Mouse (Mus musculus): ENCODE results near the gene Styx. TPM values are rescaled to one million over a fixed set of nuclear protein-coding genes. Genes with fewer than 3 reads are reported as not detected.

The Styx gene
- polyA plus RNA-seq, 1 experiment from 2014 or later = 68.5 TPM

- no peaks in the 10 kb centered on the region for H3K9me3 ChIP-seq
- ATAC-seq (ENCODE audit: insufficient number of reproducible peaks, insufficient read depth, low FRiP score, low TSS enrichment, low read depth) = no peak
- H3K27me3 ChIP-seq = no peaks in the 10 kb centered on the region
- H3K4me1 ChIP-seq (replicated peaks) = peaks cover 16% of the 10 kb centered on the region
- H3K36me3 ChIP-seq = no peaks in the 10 kb centered on the region
- WGBS = 71% methylated on average over 3 of the region's 3 CpGs
- H3K4me3 ChIP-seq (replicated peaks) = peak overlapping the region; percentile 85; the same call in 1 of the 2 replicates
- no peak overlapping the region for H3K9ac ChIP-seq (replicated peaks)
- no peak overlapping the region for H3K27ac ChIP-seq
- peak overlapping the region; percentile 76; the same call in 1 of the 2 replicates for H3K4me2 ChIP-seq
These were observed 31.7 kb upstream of the Styx start for GRCm38 (mm10) chr14:45319237-45319610.

- 81% methylated on average over 4 of the region's 4 CpGs for WGBS
- H3K9me3 ChIP-seq = no peaks in the 10 kb centered on the region
These were observed 30.8 kb upstream of the Styx start for GRCm38 (mm10) chr14:45320111-45320510.

GRCm38 (mm10) chr14:45321067-45321466 lies 29.8 kb upstream of the Styx start:
- WGBS = 87% methylated on average over 3 of the region's 3 CpGs
- Histone ChIP-seq H3K36me3 (no peaks in the 10 kb centered on the region), H3K4me1 (replicated peaks) (peaks cover 9% of the 10 kb centered on the region), H3K27me3 (no peaks in the 10 kb centered on the region), H3K4me3 (replicated peaks) (no peak overlapping the region), H3K9ac (replicated peaks) (no peak overlapping the region), H3K4me2 (no peak overlapping the region), H3K27ac (no peak overlapping the region), H3K9me3 (no peaks in the 10 kb centered on the region)
- no peak for ATAC-seq (ENCODE audit: insufficient number of reproducible peaks, insufficient read depth, low FRiP score, low TSS enrichment, low read depth)

More at GRCm38 (mm10) chr14:45320111-45320510, 30.8 kb upstream of the Styx start:
- H3K4me3 ChIP-seq (replicated peaks) = no peak overlapping the region
- H3K36me3 ChIP-seq = no peaks in the 10 kb centered on the region
- H3K27ac ChIP-seq = no peak overlapping the region
- peaks cover 11% of the 10 kb centered on the region for H3K4me1 ChIP-seq (replicated peaks)
- no peak overlapping the region for H3K9ac ChIP-seq (replicated peaks)
- no peak overlapping the region for H3K4me2 ChIP-seq
- H3K27me3 ChIP-seq = no peaks in the 10 kb centered on the region
- no peak for ATAC-seq (ENCODE audit: insufficient number of reproducible peaks, insufficient read depth, low FRiP score, low TSS enrichment, low read depth)

- Histone ChIP-seq H3K4me3 (replicated peaks) (no peak overlapping the region), H3K36me3 (no peaks in the 10 kb centered on the region), H3K9me3 (no peaks in the 10 kb centered on the region), H3K4me2 (no peak overlapping the region), H3K9ac (replicated peaks) (no peak overlapping the region), H3K4me1 (replicated peaks) (peaks cover 9% of the 10 kb centered on the region), H3K27me3 (no peaks in the 10 kb centered on the region), H3K27ac (no peak overlapping the region)
- 81% methylated on average over 5 of the region's 5 CpGs for WGBS
- no peak for ATAC-seq (ENCODE audit: insufficient number of reproducible peaks, insufficient read depth, low FRiP score, low TSS enrichment, low read depth)
These were observed 29.3 kb upstream of the Styx start for GRCm38 (mm10) chr14:45321622-45322021.

- H3K9me3 ChIP-seq = no peaks in the 10 kb centered on the region
- no peak overlapping the region for H3K9ac ChIP-seq (replicated peaks)
- WGBS = 85% methylated on average over 2 of the region's 2 CpGs
- H3K4me3 ChIP-seq (replicated peaks) = no peak overlapping the region
- no peak for ATAC-seq (ENCODE audit: insufficient number of reproducible peaks, insufficient read depth, low FRiP score, low TSS enrichment, low read depth)
- peaks cover 3% of the 10 kb centered on the region for H3K4me1 ChIP-seq (replicated peaks)
- no peaks in the 10 kb centered on the region for H3K27me3 ChIP-seq
- no peak overlapping the region for H3K27ac ChIP-seq
- H3K4me2 ChIP-seq = no peak overlapping the region
- H3K36me3 ChIP-seq = no peaks in the 10 kb centered on the region
These were observed 28.4 kb upstream of the Styx start for GRCm38 (mm10) chr14:45322450-45322849.

GRCm38 (mm10) chr14:45323320-45323719 lies 27.6 kb upstream of the Styx start:
- H3K9ac ChIP-seq (replicated peaks) = no peak overlapping the region
- no peak overlapping the region for H3K4me3 ChIP-seq (replicated peaks)
- ATAC-seq (ENCODE audit: insufficient number of reproducible peaks, insufficient read depth, low FRiP score, low TSS enrichment, low read depth) = no peak
- no peak overlapping the region for H3K4me2 ChIP-seq
- WGBS = 85% methylated on average over 3 of the region's 3 CpGs
- no peaks in the 10 kb centered on the region for H3K27me3 ChIP-seq
- H3K4me1 ChIP-seq (replicated peaks) = no peaks in the 10 kb centered on the region
- no peaks in the 10 kb centered on the region for H3K9me3 ChIP-seq
- no peaks in the 10 kb centered on the region for H3K36me3 ChIP-seq
- no peak overlapping the region for H3K27ac ChIP-seq

- H3K27ac ChIP-seq = no peak overlapping the region
- no peaks in the 10 kb centered on the region for H3K36me3 ChIP-seq
- H3K4me2 ChIP-seq = no peak overlapping the region
- H3K27me3 ChIP-seq = no peaks in the 10 kb centered on the region
- H3K4me1 ChIP-seq (replicated peaks) = no peaks in the 10 kb centered on the region
- no peak overlapping the region for H3K4me3 ChIP-seq (replicated peaks)
- no peaks in the 10 kb centered on the region for H3K9me3 ChIP-seq
- H3K9ac ChIP-seq (replicated peaks) = no peak overlapping the region
- no peak for ATAC-seq (ENCODE audit: insufficient number of reproducible peaks, insufficient read depth, low FRiP score, low TSS enrichment, low read depth)
These were observed 25.4 kb upstream of the Styx start for GRCm38 (mm10) chr14:45325471-45325870.

GRCm38 (mm10) chr14:45328072-45328713 lies 22.7 kb upstream of the Styx start:
- H3K4me3 ChIP-seq (replicated peaks) = no peak overlapping the region
- 88% methylated on average over 4 of the region's 4 CpGs for WGBS
- no peaks in the 10 kb centered on the region for H3K9me3 ChIP-seq

GRCm38 (mm10) chr14:45329018-45329588 lies 21.8 kb upstream of the Styx start:
- Histone ChIP-seq H3K9ac (replicated peaks) (no peak overlapping the region), H3K4me3 (replicated peaks) (peak overlapping the region; percentile 94), H3K27ac (no peak overlapping the region), H3K9me3 (no peaks in the 10 kb centered on the region), H3K27me3 (no peaks in the 10 kb centered on the region), H3K4me1 (replicated peaks) (peaks cover 8% of the 10 kb centered on the region), H3K36me3 (peaks cover 28% of the 10 kb centered on the region), H3K4me2 (peak overlapping the region; percentile 50)
- peak; percentile 34; the same call in 1 of the 2 replicates for ATAC-seq (ENCODE audit: insufficient number of reproducible peaks, insufficient read depth, low FRiP score, low TSS enrichment, low read depth)
- WGBS = 17% methylated on average over 8 of the region's 8 CpGs

More at GRCm38 (mm10) chr14:45328072-45328713, 22.7 kb upstream of the Styx start:
- H3K27ac ChIP-seq = no peak overlapping the region
- peaks cover 8% of the 10 kb centered on the region for H3K4me1 ChIP-seq (replicated peaks)
- ATAC-seq (ENCODE audit: insufficient number of reproducible peaks, insufficient read depth, low FRiP score, low TSS enrichment, low read depth) = no peak
- H3K36me3 ChIP-seq = peaks cover 22% of the 10 kb centered on the region
- H3K27me3 ChIP-seq = no peaks in the 10 kb centered on the region
- no peak overlapping the region for H3K9ac ChIP-seq (replicated peaks)
- no peak overlapping the region for H3K4me2 ChIP-seq

- peaks cover 32% of the 10 kb centered on the region for H3K36me3 ChIP-seq
- H3K4me1 ChIP-seq (replicated peaks) = peaks cover 8% of the 10 kb centered on the region
- under 1% methylated on average over 40 of the region's 44 CpGs for WGBS
- peak within 1 kb of the TSS; percentile 67 for H3K4me2 ChIP-seq
- ATAC-seq (ENCODE audit: insufficient number of reproducible peaks, insufficient read depth, low FRiP score, low TSS enrichment, low read depth) = peak; percentile 91
- peak within 1 kb of the TSS; percentile 86 for H3K27ac ChIP-seq
- H3K9me3 ChIP-seq = no peaks in the 10 kb centered on the region
- no peaks in the 10 kb centered on the region for H3K27me3 ChIP-seq
- H3K4me3 ChIP-seq (replicated peaks) = peak within 1 kb of the TSS; percentile 94
- peak within 1 kb of the TSS; percentile 92 for H3K9ac ChIP-seq (replicated peaks)
These were observed 21.2 kb upstream of the Styx start, which contains the start of gene Psmc6 for GRCm38 (mm10) chr14:45329589-45330181. Gene Psmc6, plus strand, starts transcription at chr14:45329788.

Measured in limb, embryonic 12.5 days (tissue).